Mouse (Mus musculus) embryonic fibroblast, embryonic 13.5 days (primary cell): ENCODE data around the gene Zscan10.

Experiments used
- CTCF ChIP-seq: IDR thresholded peaks from 2 replicates; pipeline ENCODE4 v1.5.1; 2011; ENCODE audit warnings: mild to moderate bottlenecking, control low read depth, low read length, moderate library complexity, borderline replicate concordance; ENCODE audit not compliant: insufficient read depth
- POLR2A ChIP-seq: IDR thresholded peaks from 2 replicates; pipeline ENCODE4 v1.6.1; 2011; ENCODE audit warnings: low read depth, mild to moderate bottlenecking, control low read depth, low read length, moderate library complexity

DNA sequence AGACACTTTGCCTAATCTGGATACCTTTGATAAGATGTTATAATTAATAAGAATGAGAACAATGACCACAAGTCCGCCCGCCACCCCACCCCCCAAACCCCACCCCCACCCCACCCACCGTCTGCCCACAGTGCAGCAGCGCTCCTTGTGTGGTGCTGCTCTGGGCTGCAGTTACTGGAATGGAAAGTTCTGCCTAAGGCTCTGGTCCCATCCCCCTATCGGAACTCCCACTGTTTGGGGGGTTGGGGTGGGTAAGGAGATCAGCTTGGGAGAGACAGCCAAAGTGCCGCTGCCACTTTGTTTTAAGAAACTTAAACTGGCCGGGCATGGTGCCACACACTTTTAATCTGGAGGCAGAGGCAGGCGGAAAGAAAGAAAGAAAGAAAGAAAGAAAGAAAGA lies 2.4 kb downstream of the Zscan10 start:
- TF ChIP-seq POLR2A (no peak), CTCF (no peak)
